Mouse (Mus musculus) lung, embryonic 14.5 days (tissue): ENCODE data around the gene Olfr1425. TPM values are rescaled to one million over a fixed set of nuclear protein-coding genes. Genes with fewer than 3 reads are reported as not detected.
"Not testable (repeated sequence)": the region's sequence is repeated elsewhere in the genome, so short reads cannot be mapped to it uniquely, and the experiment has no call there.

ENCODE experiments used
- ATAC-seq: fragments of 200-750 bp; cut with Nextera tagmentation; 2 replicates; pipeline ENCODE4 v1.8.0; 2017; ENCODE audit warnings: mild to moderate bottlenecking, moderate TSS enrichment, moderate library complexity; ENCODE audit not compliant: insufficient read depth
- DNase-seq: peaks from one replicate; pipeline ENCODE4 v3.0.0-alpha.2; 2015
- H3K27ac ChIP-seq: fragments of 300-500 bp; sonication (generic); 2 replicates; pipeline ENCODE4 v1.5.1; 2014; ENCODE audit warnings: low read depth, mild to moderate bottlenecking, moderate library complexity
- H3K27me3 ChIP-seq: fragments of 300-500 bp; sonication (generic); 2 replicates; pipeline ENCODE4 v1.6.1; 2014; ENCODE audit warnings: low read length, control low read depth; ENCODE audit not compliant: insufficient read depth
- H3K36me3 ChIP-seq: fragments of 300-500 bp; sonication (generic); 2 replicates; pipeline ENCODE4 v1.6.1; 2014; ENCODE audit warnings: control low read depth; ENCODE audit not compliant: insufficient read depth
- H3K4me1 ChIP-seq: fragments of 300-500 bp; sonication (generic); 2 replicates; pipeline ENCODE4 v1.6.1; 2014; ENCODE audit warnings: antibody characterized with exemption, control low read depth; ENCODE audit not compliant: insufficient read depth
- H3K4me2 ChIP-seq: fragments of 300-500 bp; sonication (generic); 2 replicates; pipeline ENCODE4 v1.6.1; 2014; ENCODE audit warnings: mild to moderate bottlenecking
- H3K4me3 ChIP-seq: fragments of 300-500 bp; sonication (generic); 2 replicates; pipeline ENCODE4 v1.5.1; 2014; ENCODE audit warnings: low read depth, low read length
- H3K9ac ChIP-seq: fragments of 300-500 bp; sonication (generic); 2 replicates; pipeline ENCODE4 v1.6.1; 2014
- H3K9me3 ChIP-seq: fragments of 300-500 bp; sonication (generic); 2 replicates; pipeline ENCODE4 v1.6.1; 2016; ENCODE audit warnings: low read depth, low read length, control low read depth
- CTCF ChIP-seq: IDR thresholded peaks from 2 replicates; pipeline ENCODE4 v1.5.1; 2016; ENCODE audit warnings: antibody characterized with exemption, low read depth
- WGBS: fragments of 180-500 bp; shearing (Covaris S2); extraction: QIAGEN DNeasy Blood & Tissue Kit; methylation state at CpG from one replicate; pipeline ENCODE4 v1.1.7; 2014; 5-methylcytosine and 5-hydroxymethylcytosine counted together
- polyA plus RNA-seq: library from polyadenylated mRNA; unstranded; fragments of >200 nt; fragmentation: Nextera tagmentation; extraction: Ambion mirVana; gene quantifications from 2 replicates; pipeline ENCODE4 v1.2.1, GENCODE M21; 2014

Olfr1425 gene
- not detected in 2 replicates for polyA plus RNA-seq

- H3K27ac ChIP-seq, DNase-seq, H3K9ac ChIP-seq, ATAC-seq, H3K4me3 ChIP-seq, H3K4me2 ChIP-seq, H3K36me3 ChIP-seq, H3K4me1 ChIP-seq, H3K9me3 ChIP-seq, H3K27me3 ChIP-seq: not testable (repeated sequence)
- WGBS, result 77% methylated on average over 4 of the region's 4 CpGs
Observed at GRCm38 (mm10) chr19:12077631-12078030, at the start of gene Olfr1425. TSS of gene Olfr1425 (minus strand) at chr19:12077731.

GRCm38 (mm10) chr19:12123103-12123502 lies 45.6 kb upstream of the Olfr1425 start, which contains the start of gene Olfr76:
TSS of gene Olfr76 (minus strand) at chr19:12123203.
- Histone ChIP-seq H3K4me2 (no peak within 1 kb of the TSS), H3K4me1 (no peaks in the 10 kb centered on the region), H3K27me3 (no peaks in the 10 kb centered on the region), H3K9ac (no peak within 1 kb of the TSS), H3K27ac (no peak within 1 kb of the TSS), H3K4me3 (no peak within 1 kb of the TSS), H3K9me3 (no peaks in the 10 kb centered on the region), H3K36me3 (no peaks in the 10 kb centered on the region)
- ATAC-seq (no peak), DNase-seq (no peak)
- 69% methylated on average over 3 of the region's 3 CpGs for WGBS
- no peak for TF ChIP-seq CTCF

GRCm38 (mm10) chr19:12116464-12116863 lies 38.9 kb upstream of the Olfr1425 start:
- Histone ChIP-seq H3K27ac (no peak overlapping the region), H3K27me3 (no peaks in the 10 kb centered on the region), H3K4me3 (no peak overlapping the region), H3K36me3 (no peaks in the 10 kb centered on the region), H3K9me3 (no peaks in the 10 kb centered on the region), H3K4me1 (no peaks in the 10 kb centered on the region), H3K9ac (no peak overlapping the region), H3K4me2 (no peak overlapping the region)
- no peak for DNase-seq
- no peak for ATAC-seq
- 81% methylated on average over 3 of the region's 3 CpGs for WGBS
- no peak for TF ChIP-seq CTCF

GRCm38 (mm10) chr19:12115797-12116196 lies 38.3 kb upstream of the Olfr1425 start, which contains the start of gene Olfr1428:
TSS of gene Olfr1428 (minus strand) at chr19:12115897.
- Histone ChIP-seq H3K27me3 (no peaks in the 10 kb centered on the region), H3K9me3 (no peaks in the 10 kb centered on the region), H3K4me1 (no peaks in the 10 kb centered on the region), H3K4me3 (no peak within 1 kb of the TSS), H3K9ac (no peak within 1 kb of the TSS), H3K36me3 (no peaks in the 10 kb centered on the region), H3K4me2 (no peak within 1 kb of the TSS), H3K27ac (no peak within 1 kb of the TSS)
- WGBS, result 67% methylated on average over 1 of the region's 1 CpGs
- ATAC-seq, result no peak
- TF ChIP-seq CTCF, result no peak
- no peak for DNase-seq

- H3K4me3 ChIP-seq, result no peak overlapping the region
- no peak for ATAC-seq
- WGBS, result 43% methylated on average over 1 of the region's 1 CpGs
Observed at GRCm38 (mm10) chr19:12113807-12114206, 36.3 kb upstream of the Olfr1425 start.

GRCm38 (mm10) chr19:12104541-12104940 lies 27.0 kb upstream of the Olfr1425 start:
- Histone ChIP-seq H3K9ac (no peak overlapping the region), H3K36me3 (no peaks in the 10 kb centered on the region), H3K4me1 (no peaks in the 10 kb centered on the region), H3K9me3 (no peaks in the 10 kb centered on the region), H3K27me3 (no peaks in the 10 kb centered on the region), H3K4me3 (no peak overlapping the region), H3K27ac (no peak overlapping the region), H3K4me2 (no peak overlapping the region)
- DNase-seq (no peak), ATAC-seq (no peak)
- no peak for TF ChIP-seq CTCF
- WGBS, result 57% methylated on average over 1 of the region's 1 CpGs

More at GRCm38 (mm10) chr19:12113807-12114206, 36.3 kb upstream of the Olfr1425 start:
- Histone ChIP-seq H3K36me3 (no peaks in the 10 kb centered on the region), H3K9ac (no peak overlapping the region), H3K4me2 (no peak overlapping the region), H3K27ac (no peak overlapping the region), H3K27me3 (no peaks in the 10 kb centered on the region), H3K4me1 (no peaks in the 10 kb centered on the region), H3K9me3 (no peaks in the 10 kb centered on the region)
- no peak for DNase-seq
- no peak for TF ChIP-seq CTCF

- no peaks in the 10 kb centered on the region for H3K9me3 ChIP-seq
- no peaks in the 10 kb centered on the region for H3K4me1 ChIP-seq
- no peak within 1 kb of the TSS for H3K4me3 ChIP-seq
- 93% methylated on average over 2 of the region's 2 CpGs for WGBS
- no peak within 1 kb of the TSS for H3K4me2 ChIP-seq
- H3K36me3 ChIP-seq, result no peaks in the 10 kb centered on the region
- DNase-seq, result no peak
- ATAC-seq, result no peak
- no peak for TF ChIP-seq CTCF
- H3K9ac ChIP-seq, result no peak within 1 kb of the TSS
- H3K27ac ChIP-seq, result no peak within 1 kb of the TSS
- no peaks in the 10 kb centered on the region for H3K27me3 ChIP-seq
Observed at GRCm38 (mm10) chr19:12103234-12103633, 25.7 kb upstream of the Olfr1425 start, which contains the start of gene Olfr1427. TSS of gene Olfr1427 (minus strand) at chr19:12103334.

- Histone ChIP-seq H3K4me3 (no peak within 1 kb of the TSS), H3K9ac (no peak within 1 kb of the TSS), H3K4me2 (no peak within 1 kb of the TSS), H3K27ac (no peak within 1 kb of the TSS), H3K4me1 (no peaks in the 10 kb centered on the region), H3K27me3 (no peaks in the 10 kb centered on the region), H3K9me3 (no peaks in the 10 kb centered on the region), H3K36me3 (no peaks in the 10 kb centered on the region)
- WGBS, result 59% methylated on average over 1 of the region's 1 CpGs
- no peak for TF ChIP-seq CTCF
- no peak for ATAC-seq
- no peak for DNase-seq
Observed at GRCm38 (mm10) chr19:12091913-12092312, 14.4 kb upstream of the Olfr1425 start, which contains the start of gene Olfr1426. TSS of gene Olfr1426 (minus strand) at chr19:12092013.

GRCm38 (mm10) chr19:12069546-12069945 lies 8.0 kb downstream of the Olfr1425 start:
- not testable (repeated sequence) for H3K4me2 ChIP-seq, H3K9me3 ChIP-seq, H3K4me1 ChIP-seq, H3K27me3 ChIP-seq, ATAC-seq, H3K4me3 ChIP-seq, H3K36me3 ChIP-seq, H3K27ac ChIP-seq, H3K9ac ChIP-seq, DNase-seq
- WGBS, result 71% methylated on average over 1 of the region's 1 CpGs

GRCm38 (mm10) chr19:12067806-12068205 lies 9.7 kb downstream of the Olfr1425 start:
- not testable (repeated sequence) for DNase-seq, H3K4me3 ChIP-seq, H3K4me1 ChIP-seq, H3K36me3 ChIP-seq, H3K27me3 ChIP-seq, H3K4me2 ChIP-seq, H3K9me3 ChIP-seq, ATAC-seq, H3K9ac ChIP-seq, H3K27ac ChIP-seq
- WGBS, result 65% methylated on average over 1 of the region's 1 CpGs

GRCm38 (mm10) chr19:12062582-12062981 lies 14.9 kb downstream of the Olfr1425 start, which contains the start of gene Olfr1424:
TSS of gene Olfr1424 (minus strand) at chr19:12062682.
- not testable (repeated sequence) for H3K9me3 ChIP-seq, ATAC-seq, H3K9ac ChIP-seq, H3K27ac ChIP-seq, H3K4me1 ChIP-seq, H3K4me2 ChIP-seq, H3K36me3 ChIP-seq, DNase-seq, H3K4me3 ChIP-seq, H3K27me3 ChIP-seq
- 83% methylated on average over 1 of the region's 1 CpGs for WGBS
